Mouse (Mus musculus) MEL (cell line): ENCODE measurements around the gene Nap1l5. TPM values are rescaled to one million over a fixed set of nuclear protein-coding genes. Genes with fewer than 3 reads are reported as not detected.

Experiments used
- DNase-seq: peaks from one replicate; pipeline ENCODE4 v3.0.0; 2011; ENCODE audit warnings: low read depth, low spot score
- H3K27ac ChIP-seq: 2 replicates; pipeline ENCODE4 v1.5.1; 2012; ENCODE audit warnings: low read depth, mild to moderate bottlenecking, control low read depth, low read length, moderate library complexity; ENCODE audit not compliant: control insufficient read depth
- H3K27me3 ChIP-seq, 2 experiments: fragments of 150-350 bp in 1 of 2; sonication (generic) in 1 of 2; 2 replicates each; pipeline ENCODE4 v1.6.1; 2012; ENCODE audit warnings: low read length in 2 of 2, mild to moderate bottlenecking in 2 of 2, improper control_type of control experiment in 1 of 2, moderate library complexity in 1 of 2; ENCODE audit not compliant: insufficient read depth in 2 of 2, control insufficient read depth in 1 of 2
- H3K36me3 ChIP-seq, 2 experiments: 2 replicates each; pipeline ENCODE4 v1.6.1; 2012 to 2014; ENCODE audit warnings: low read length in 2 of 2, improper control_type of control experiment in 1 of 2, inconsistent platforms in 1 of 2, mild to moderate bottlenecking in 1 of 2; ENCODE audit not compliant: insufficient read depth in 2 of 2, control insufficient read depth in 1 of 2
- H3K4me1 ChIP-seq, 2 experiments: fragments of 150-350 bp in 1 of 2; sonication (generic) in 1 of 2; 2 replicates each; pipeline ENCODE4 v1.6.1; 2012; ENCODE audit warnings: low read length in 2 of 2, improper control_type of control experiment in 1 of 2, mild to moderate bottlenecking in 1 of 2; ENCODE audit not compliant: insufficient read depth in 2 of 2, control insufficient read depth in 1 of 2
- H3K4me3 ChIP-seq, 2 experiments: fragments of 150-350 bp in 1 of 2; sonication (generic) in 1 of 2; 2 replicates each; pipeline ENCODE4 v1.5.1; 2012; ENCODE audit warnings: low read depth in 2 of 2, low read length in 2 of 2, mild to moderate bottlenecking in 2 of 2, moderate library complexity in 2 of 2, control low read depth in 1 of 2, improper control_type of control experiment in 1 of 2; ENCODE audit not compliant: control insufficient read depth in 1 of 2, insufficient read depth in 1 of 2
- H3K79me2 ChIP-seq: 2 replicates; pipeline ENCODE4 v1.6.1; 2012; ENCODE audit warnings: mild to moderate bottlenecking, low read length, moderate library complexity; ENCODE audit not compliant: control insufficient read depth, poor library complexity, insufficient read depth
- H3K9ac ChIP-seq: 2 replicates; pipeline ENCODE4 v1.6.1; 2012; ENCODE audit warnings: low read depth, mild to moderate bottlenecking, control low read depth, low read length, moderate library complexity; ENCODE audit not compliant: control insufficient read depth, poor library complexity, severe bottlenecking
- H3K9me3 ChIP-seq: fragments of 150-350 bp; sonication (generic); replicated peaks from 2 replicates; pipeline ENCODE4 v1.6.1; 2012; ENCODE audit warnings: mild to moderate bottlenecking, low read length, improper control_type of control experiment, moderate library complexity; ENCODE audit not compliant: insufficient read depth
- CHD1 ChIP-seq: IDR thresholded peaks from 2 replicates; pipeline ENCODE4 v1.6.1; 2012; ENCODE audit warnings: low read depth, mild to moderate bottlenecking, inconsistent platforms, low read length, improper control_type of control experiment
- E2F4 ChIP-seq: IDR thresholded peaks from 2 replicates; pipeline ENCODE4 v1.6.1; 2011; ENCODE audit warnings: low read depth, low read length, improper control_type of control experiment, borderline replicate concordance
- ELF1 ChIP-seq: IDR thresholded peaks from 2 replicates; pipeline ENCODE4 v1.6.1; 2014; ENCODE audit warnings: low read depth, mild to moderate bottlenecking, inconsistent platforms, low read length, improper control_type of control experiment, moderate library complexity
- EP300 ChIP-seq, 2 experiments: IDR thresholded peaks; 2 replicates each; pipeline ENCODE4 v1.6.1; 2011; ENCODE audit warnings: improper control_type of control experiment in 2 of 2, low read length in 2 of 2, low read depth in 1 of 2, mild to moderate bottlenecking in 1 of 2
- GABPA ChIP-seq: IDR thresholded peaks from 2 replicates; pipeline ENCODE4 v1.6.1; 2012; ENCODE audit warnings: low read depth, mild to moderate bottlenecking, inconsistent platforms, low read length, improper control_type of control experiment, moderate library complexity
- GATA1 ChIP-seq: IDR thresholded peaks from 2 replicates; pipeline ENCODE4 v1.6.1; 2011; ENCODE audit warnings: low read depth, low read length, improper control_type of control experiment
- JUND ChIP-seq: IDR thresholded peaks from 2 replicates; pipeline ENCODE4 v1.6.1; 2011; ENCODE audit warnings: low read depth, mild to moderate bottlenecking, improper control_type of control experiment, low read length
- MAFK ChIP-seq: IDR thresholded peaks from 2 replicates; pipeline ENCODE4 v1.6.1; 2011; ENCODE audit warnings: low read depth, mild to moderate bottlenecking, low read length, improper control_type of control experiment, borderline replicate concordance
- MAX ChIP-seq: IDR thresholded peaks from 2 replicates; pipeline ENCODE4 v1.6.1; 2011; ENCODE audit warnings: low read length, improper control_type of control experiment
- MAZ ChIP-seq: IDR thresholded peaks from 2 replicates; pipeline ENCODE4 v1.6.1; 2012; ENCODE audit warnings: low read depth, mild to moderate bottlenecking, inconsistent platforms, low read length, improper control_type of control experiment
- MEF2A ChIP-seq: IDR thresholded peaks from 2 replicates; pipeline ENCODE4 v1.6.1; 2014; ENCODE audit warnings: low read depth, mild to moderate bottlenecking, inconsistent platforms, low read length, improper control_type of control experiment; ENCODE audit not compliant: poor library complexity, insufficient replicate concordance, severe bottlenecking; ENCODE audit errors: extremely low read depth
- MXI1 ChIP-seq: IDR thresholded peaks from 2 replicates; pipeline ENCODE4 v1.6.1; 2011; ENCODE audit warnings: mild to moderate bottlenecking, low read depth, low read length, improper control_type of control experiment
- MYB ChIP-seq: IDR thresholded peaks from 2 replicates; pipeline ENCODE4 v1.6.1; 2011; ENCODE audit warnings: mild to moderate bottlenecking, low read depth, low read length, improper control_type of control experiment
- MYC ChIP-seq: IDR thresholded peaks from 2 replicates; pipeline ENCODE4 v1.6.1; 2011; ENCODE audit warnings: low read depth, mild to moderate bottlenecking, low read length, improper control_type of control experiment, moderate library complexity
- POLR2A ChIP-seq, 2 experiments: IDR thresholded peaks; 2 replicates each; pipeline ENCODE4 v1.6.1; 2011 to 2012; ENCODE audit warnings: low read length in 2 of 2, mild to moderate bottlenecking in 2 of 2, control low read depth in 1 of 2, improper control_type of control experiment in 1 of 2, low read depth in 1 of 2, moderate library complexity in 1 of 2; ENCODE audit not compliant: control insufficient read depth in 1 of 2, insufficient read depth in 1 of 2, poor library complexity in 1 of 2
- POLR2AphosphoS2 ChIP-seq: IDR thresholded peaks from 2 replicates; pipeline ENCODE4 v1.6.1; 2011; ENCODE audit warnings: low read length, improper control_type of control experiment
- SMC3 ChIP-seq: IDR thresholded peaks from 2 replicates; pipeline ENCODE4 v1.6.1; 2011; ENCODE audit warnings: low read depth, low read length, improper control_type of control experiment
- TAL1 ChIP-seq: IDR thresholded peaks from 2 replicates; pipeline ENCODE4 v1.6.1; 2012; ENCODE audit warnings: mild to moderate bottlenecking, inconsistent platforms, low read length, moderate library complexity, mixed read lengths
- TBP ChIP-seq: IDR thresholded peaks from 2 replicates; pipeline ENCODE4 v1.8.0; 2011; ENCODE audit warnings: low read depth, low read length, improper control_type of control experiment
- UBTF ChIP-seq: IDR thresholded peaks from 2 replicates; pipeline ENCODE4 v1.6.1; 2012; ENCODE audit warnings: low read depth, mild to moderate bottlenecking, inconsistent platforms, low read length, improper control_type of control experiment, moderate library complexity, borderline replicate concordance; ENCODE audit not compliant: insufficient read depth
- ZKSCAN1 ChIP-seq: IDR thresholded peaks from 2 replicates; pipeline ENCODE4 v1.6.1; 2012; ENCODE audit warnings: low read depth, mild to moderate bottlenecking, inconsistent platforms, low read length, improper control_type of control experiment, moderate library complexity
- ZNF384 ChIP-seq: IDR thresholded peaks from 2 replicates; pipeline ENCODE4 v1.6.1; 2012; ENCODE audit warnings: low read depth, mild to moderate bottlenecking, inconsistent platforms, low read length, improper control_type of control experiment
- polyA plus RNA-seq, 2 experiments: library from polyadenylated mRNA; stranded (reverse) in 1 of 2; unstranded in 1 of 2; fragments of >175 nt in 1 of 2; fragments of >200 nt in 1 of 2; gene quantifications; 2 replicates each; pipeline versions ENCODE4 v1.2.1 to v1.2.4; 2012; ENCODE audit warnings: low replicate concordance in 2 of 2, low read depth in 1 of 2; ENCODE audit not compliant: insufficient read length in 2 of 2, insufficient read depth in 1 of 2, missing spikeins in 1 of 2
- total RNA-seq: library from RNA; depleted of rRNA; stranded (reverse); fragments of 300-350 nt; gene quantifications from 2 replicates; pipeline ENCODE4 v1.2.3, GENCODE M21; 2012

The Nap1l5 gene
- total and polyA plus RNA-seq, 3 experiments, result 0.06 TPM; not detected in 2

DNA sequence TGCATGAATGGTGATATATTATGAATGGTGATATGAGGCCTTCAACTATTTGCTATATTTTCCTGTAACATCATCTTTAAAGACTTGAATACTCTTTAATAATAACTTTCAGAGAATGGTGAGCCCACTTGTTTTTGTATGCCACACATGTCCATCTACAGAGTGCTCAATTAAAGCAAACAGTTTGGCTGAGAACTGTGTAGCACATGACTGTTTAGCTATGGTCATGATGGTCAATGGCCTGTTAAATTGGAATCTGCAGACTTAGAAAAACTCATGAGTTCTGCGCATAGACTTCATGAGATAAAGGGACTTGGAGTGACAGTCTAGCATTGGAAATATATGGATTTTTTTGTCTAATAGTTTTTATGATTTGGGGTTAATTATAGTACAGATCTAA is 43.5 kb upstream of the Nap1l5 start:
- TF ChIP-seq MXI1 (no peak), MAX (no peak), MAFK (no peak), ELF1 (no peak), ZKSCAN1 (no peak), MEF2A (no peak), CHD1 (no peak), JUND (no peak), E2F4 (no peak), POLR2A (IDR thresholded peaks at IDR 0.05; ENCODE audit: control insufficient read depth in 1 of 2, insufficient read depth in 1 of 2, low read depth in 1 of 2, low read length in 2 of 2, poor library complexity in 1 of 2) (no peak), EP300 (IDR thresholded peaks at IDR 0.05; ENCODE audit: low read depth in 1 of 2, low read length in 2 of 2) (no peak), UBTF (no peak), MAZ (no peak), GATA1 (no peak), TBP (no peak), SMC3 (no peak), MYC (no peak), POLR2AphosphoS2 (no peak), MYB (no peak)
- Histone ChIP-seq H3K9me3 (no peaks in the 10 kb centered on the region), H3K9ac (no peak overlapping the region), H3K4me1 (no peaks in the 10 kb centered on the region), H3K4me3 (no peak overlapping the region), H3K36me3 (no peaks in the 10 kb centered on the region), H3K27ac (no peak overlapping the region), H3K27me3 (peaks cover 0 to 2% of the 10 kb centered on the region in 2 experiments; a peak in 1 of 4 replicates), H3K79me2 (no peaks in the 10 kb centered on the region)
- no peak for DNase-seq

DNA sequence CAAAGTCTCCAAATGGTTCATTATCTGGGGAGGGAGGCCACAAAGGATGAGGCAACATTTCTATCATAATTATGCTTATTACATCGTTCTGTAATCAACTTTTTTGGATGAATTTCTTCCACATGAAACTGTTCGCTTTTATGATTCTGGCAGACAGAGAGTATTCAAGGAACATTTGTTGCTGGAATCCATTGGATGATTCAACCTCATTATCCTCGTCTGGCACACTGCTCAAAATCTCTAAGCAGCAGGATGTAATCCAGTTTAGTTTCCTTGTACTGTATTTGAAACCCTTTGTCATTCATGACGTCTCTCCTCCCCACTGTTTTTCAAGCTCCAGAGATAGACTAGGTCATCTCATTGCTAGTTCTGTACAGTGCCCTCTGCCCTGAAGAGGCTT is 40.0 kb upstream of the Nap1l5 start:
- DNase-seq, result no peak
- no peaks in the 10 kb centered on the region for H3K79me2 ChIP-seq
- H3K36me3 ChIP-seq, result peaks cover 0 to 3% of the 10 kb centered on the region in 2 experiments; a peak in 1 of 4 replicates
- TF ChIP-seq MAZ (no peak), GABPA (no peak), ZNF384 (no peak), MXI1 (no peak), TAL1 (no peak)
- no peaks in the 10 kb centered on the region for H3K9me3 ChIP-seq
- no peaks in the 10 kb centered on the region for H3K27me3 ChIP-seq
- H3K4me1 ChIP-seq, result peaks cover 0 to 2% of the 10 kb centered on the region in 2 experiments; a peak in 1 of 4 replicates
- H3K27ac ChIP-seq, result no peak overlapping the region
- no peak overlapping the region for H3K4me3 ChIP-seq
- H3K9ac ChIP-seq, result no peak overlapping the region
